In the genomic region with DNA sequence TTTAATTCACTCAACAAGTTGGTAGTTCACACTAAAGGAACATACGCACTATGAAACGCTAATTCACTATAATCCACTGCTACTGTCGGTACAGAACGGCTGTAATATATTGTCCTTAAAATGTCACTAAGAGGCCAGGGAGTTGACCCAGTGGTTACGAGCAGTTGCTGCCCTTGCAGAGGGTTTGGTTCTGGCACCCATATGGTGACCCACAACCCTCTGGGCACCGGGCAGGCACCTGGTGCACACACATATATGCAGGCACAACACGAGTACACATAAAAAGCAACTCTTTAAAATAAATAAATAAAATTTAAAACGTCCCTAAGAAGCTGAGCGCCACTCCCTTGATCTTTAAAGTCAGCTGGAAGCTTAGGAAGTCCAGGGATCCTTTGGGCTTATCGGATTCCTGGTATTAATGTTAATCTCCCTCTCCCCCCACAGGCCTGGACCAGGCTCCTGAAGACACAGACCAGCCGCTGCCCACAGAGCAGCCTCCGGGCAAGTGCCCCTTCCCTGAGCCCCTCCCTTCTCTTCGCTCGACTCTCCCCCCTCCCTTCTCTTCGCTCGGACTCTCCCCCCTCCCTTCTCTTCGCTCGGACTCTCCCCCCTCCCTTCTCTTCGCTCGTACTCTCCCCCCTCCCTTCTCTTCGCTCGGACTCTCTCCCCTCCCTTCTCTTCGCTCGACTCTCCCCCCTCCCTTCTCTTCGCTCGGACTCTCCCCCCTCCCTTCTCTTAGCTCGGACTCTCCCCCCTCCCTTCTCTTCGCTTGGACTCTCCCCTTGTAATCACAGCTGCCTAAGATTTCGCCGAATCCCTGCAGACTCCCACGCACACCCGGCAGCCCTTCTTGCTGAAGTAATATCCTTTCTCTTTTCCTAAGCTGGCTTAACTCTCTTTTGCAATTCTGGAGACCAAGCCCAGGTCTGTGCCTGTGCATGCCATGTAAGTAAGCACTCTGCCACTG, we compare ENCODE assay signal across 8 mouse cellular contexts. TPM values are rescaled to one million over a fixed set of nuclear protein-coding genes. Genes with fewer than 3 reads are reported as not detected.
DNase-seq lines count a peak whose midpoint lies in the region; ATAC-seq lines count a peak whose summit lies in the region.
"Had no signal": no experiment of that assay in that cellular context is flagged by ENCODE, and none has a peak within 500 bp of the region (broad histone marks: within the 10 kb centered on the region; RNA-seq: fewer than 3 reads in every experiment).

No protein-coding gene starts in this region.

- no peaks in the 10 kb centered on the region for H3K9me3 ChIP-seq in embryonic facial prominence, embryonic 13.5 days
- H3K9me3 ChIP-seq in intestine, embryonic 16.5 days (ENCODE audit: control insufficient read depth, low read length) = no peaks in the 10 kb centered on the region
- no peaks in the 10 kb centered on the region for H3K9me3 ChIP-seq in midbrain, embryonic 13.5 days

- no peaks in the 10 kb centered on the region for H3K36me3 ChIP-seq in embryonic facial prominence, embryonic 13.5 days
- no peaks in the 10 kb centered on the region for H3K36me3 ChIP-seq in intestine, embryonic 16.5 days (ENCODE audit: control insufficient read depth, insufficient read depth, low read length)
- no peaks in the 10 kb centered on the region for H3K36me3 ChIP-seq in midbrain, embryonic 13.5 days

- H3K27ac ChIP-seq in embryonic facial prominence, embryonic 13.5 days = no peak overlapping the region
- no peak overlapping the region for H3K27ac ChIP-seq in intestine, embryonic 16.5 days (ENCODE audit: low read length)
- peak overlapping the region; percentile 25 for H3K27ac ChIP-seq in midbrain, embryonic 13.5 days

- peak overlapping the region; percentile 24 for H3K4me3 ChIP-seq in embryonic facial prominence, embryonic 13.5 days
- peak overlapping the region; percentile 33 for H3K4me3 ChIP-seq in intestine, embryonic 16.5 days (ENCODE audit: low read length)
- H3K4me3 ChIP-seq in midbrain, embryonic 13.5 days (replicated peaks) = peak overlapping the region; percentile 37

- no peak for ATAC-seq in embryonic facial prominence, embryonic 13.5 days (ENCODE audit: insufficient number of reproducible peaks, insufficient read depth, low FRiP score, low TSS enrichment, low read depth)
- no peak for ATAC-seq in intestine, embryonic 16.5 days
- ATAC-seq in midbrain, embryonic 13.5 days = peak; percentile 81

- H3K9ac ChIP-seq in embryonic facial prominence, embryonic 13.5 days = 0 out of 2 replicates have a peak overlapping the region, but pooled peaks have one; percentile 44
- H3K9ac ChIP-seq in intestine, embryonic 16.5 days (ENCODE audit: low read depth, low read length) = no peak overlapping the region
- peak overlapping the region; percentile 51; the same call in 1 of the 2 replicates for H3K9ac ChIP-seq in midbrain, embryonic 13.5 days (replicated peaks)

- peaks cover 17% of the 10 kb centered on the region for H3K27me3 ChIP-seq in embryonic facial prominence, embryonic 13.5 days
- peaks cover 4% of the 10 kb centered on the region; the same call in 1 of the 2 replicates for H3K27me3 ChIP-seq in intestine, embryonic 16.5 days (replicated peaks; ENCODE audit: control insufficient read depth, insufficient read depth, low read length)
- peaks cover 16% of the 10 kb centered on the region for H3K27me3 ChIP-seq in midbrain, embryonic 13.5 days

- peaks cover 5% of the 10 kb centered on the region; the same call in 1 of the 2 replicates for H3K4me1 ChIP-seq in embryonic facial prominence, embryonic 13.5 days
- H3K4me1 ChIP-seq in intestine, embryonic 16.5 days (ENCODE audit: control insufficient read depth, insufficient read depth, low read length) = peaks cover 8% of the 10 kb centered on the region
- H3K4me1 ChIP-seq in midbrain, embryonic 13.5 days (replicated peaks) = peaks cover 13% of the 10 kb centered on the region

- peak; percentile 57 to 74 for DNase-seq in left cerebral cortex, adult 18-20 months (ENCODE audit: low spot score in 2 of 2)
- DNase-seq in left cerebral cortex, adult 11 months (ENCODE audit: low spot score) = no peak
- no peak for DNase-seq in spleen, adult 12 weeks (ENCODE audit: low spot score)
- no peak for DNase-seq in thymus, adult 18-20 months

- H3K4me2 ChIP-seq in embryonic facial prominence, embryonic 13.5 days = peak overlapping the region; percentile 55
- H3K4me2 ChIP-seq in intestine, embryonic 16.5 days (ENCODE audit: low read depth, low read length) = peak overlapping the region; percentile 55
- H3K4me2 ChIP-seq in midbrain, embryonic 13.5 days (replicated peaks) = peak overlapping the region; percentile 53

- 7% methylated on average over 32 of the region's 32 CpGs for WGBS in embryonic facial prominence, embryonic 13.5 days
- WGBS in intestine, embryonic 16.5 days = 7% methylated on average over 32 of the region's 32 CpGs
- 7% methylated on average over 32 of the region's 32 CpGs for WGBS in midbrain, embryonic 13.5 days

RNA-seq across cellular contexts. Expression of a gene that starts 15.7 kb away (rescaled TPM):
- total RNA-seq in left cerebral cortex, adult 18-20 months (2021) = not detected
- polyA plus RNA-seq in embryonic facial prominence, embryonic 13.5 days (2015; fragmentation: Nextera tagmentation; extraction: Ambion mirVana) = 0.73 TPM in 1 of 2 replicates, not detected in the other
- 9.9 and 13.0 TPM in 2 replicates for polyA plus RNA-seq in intestine, embryonic 16.5 days (2015; fragmentation: Nextera tagmentation; extraction: Ambion mirVana)
- polyA plus RNA-seq in midbrain, embryonic 13.5 days (2015; fragmentation: Nextera tagmentation; extraction: Ambion mirVana) = not detected in 2 replicates
- total RNA-seq: neutrophil, adult 5-6 weeks had no signal

RNA-seq across cellular contexts. Expression of a gene that starts 19.6 kb away (rescaled TPM):
- under 1 TPM; 0.44 to 0.52 TPM for total RNA-seq in left cerebral cortex, adult 18-20 months (2021)
- polyA plus RNA-seq in embryonic facial prominence, embryonic 13.5 days (2015; fragmentation: Nextera tagmentation; extraction: Ambion mirVana) = 0.13 and 0.36 TPM in 2 replicates
- 0.94 and 1.8 TPM in 2 replicates for polyA plus RNA-seq in intestine, embryonic 16.5 days (2015; fragmentation: Nextera tagmentation; extraction: Ambion mirVana)
- 0.78 and 0.94 TPM in 2 replicates for polyA plus RNA-seq in midbrain, embryonic 13.5 days (2015; fragmentation: Nextera tagmentation; extraction: Ambion mirVana)
- total RNA-seq: neutrophil, adult 5-6 weeks had no signal

RNA-seq across cellular contexts. Expression of a gene that starts 20.2 kb away (rescaled TPM):
- total RNA-seq in left cerebral cortex, adult 18-20 months (2021) = 1 to 10 TPM; 8.2 to 8.3 TPM
- 0.17 and 0.52 TPM in 2 replicates for polyA plus RNA-seq in embryonic facial prominence, embryonic 13.5 days (2015; fragmentation: Nextera tagmentation; extraction: Ambion mirVana)
- polyA plus RNA-seq in intestine, embryonic 16.5 days (2015; fragmentation: Nextera tagmentation; extraction: Ambion mirVana) = 1.0 and 1.1 TPM in 2 replicates
- polyA plus RNA-seq in midbrain, embryonic 13.5 days (2015; fragmentation: Nextera tagmentation; extraction: Ambion mirVana) = 3.1 and 3.6 TPM in 2 replicates
- total RNA-seq: neutrophil, adult 5-6 weeks had no signal

RNA-seq across cellular contexts. Expression of a gene that starts 32.4 kb away (rescaled TPM):
- 1,000 to 10,000 TPM; 1,233 to 1,333 TPM for total RNA-seq in left cerebral cortex, adult 18-20 months (2021)
- 53.4 and 54.1 TPM in 2 replicates for polyA plus RNA-seq in embryonic facial prominence, embryonic 13.5 days (2015; fragmentation: Nextera tagmentation; extraction: Ambion mirVana)
- polyA plus RNA-seq in intestine, embryonic 16.5 days (2015; fragmentation: Nextera tagmentation; extraction: Ambion mirVana) = 32.4 and 33.3 TPM in 2 replicates
- polyA plus RNA-seq in midbrain, embryonic 13.5 days (2015; fragmentation: Nextera tagmentation; extraction: Ambion mirVana) = 521 and 559 TPM in 2 replicates
- total RNA-seq: neutrophil, adult 5-6 weeks had no signal

RNA-seq across cellular contexts. Expression of a gene that starts 56.2 kb away (rescaled TPM):
- total RNA-seq in left cerebral cortex, adult 18-20 months (2021) = 1 to 10 TPM; 3.9 to 4.1 TPM
- polyA plus RNA-seq in embryonic facial prominence, embryonic 13.5 days (2015; fragmentation: Nextera tagmentation; extraction: Ambion mirVana) = 1.8 and 2.5 TPM in 2 replicates
- polyA plus RNA-seq in intestine, embryonic 16.5 days (2015; fragmentation: Nextera tagmentation; extraction: Ambion mirVana) = 2.6 TPM in 2 replicates
- polyA plus RNA-seq in midbrain, embryonic 13.5 days (2015; fragmentation: Nextera tagmentation; extraction: Ambion mirVana) = 1.2 and 1.3 TPM in 2 replicates

Comparison
In these comparisons a context has a peak if more than half of its experiments do, and no peak if none do; other contexts are left out.
1. DNase-seq: peak in left cerebral cortex, adult 18-20 months (2 of 2); none in left cerebral cortex, adult 11 months (single experiment), spleen, adult 12 weeks (single experiment) and thymus, adult 18-20 months (0 of 2).
2. Peak in every context shown above with its lines, with median percentiles within 50 percentile points of each other: H3K4me2 ChIP-seq and H3K4me3 ChIP-seq.